Mouse (Mus musculus) heart, adult 11 months (tissue): ENCODE results near the gene Rgl1.

ENCODE experiments used
- DNase-seq: peaks from one replicate; pipeline ENCODE4 v3.0.0; 2022

Gene Rgl1

GRCm38 (mm10) chr1:152496831-152497230 lies 269.3 kb downstream of the Rgl1 start:
- peak; percentile 91 for DNase-seq

GRCm38 (mm10) chr1:152492258-152492657 lies 273.9 kb downstream of the Rgl1 start:
- DNase-seq = peak; percentile 42

DNA sequence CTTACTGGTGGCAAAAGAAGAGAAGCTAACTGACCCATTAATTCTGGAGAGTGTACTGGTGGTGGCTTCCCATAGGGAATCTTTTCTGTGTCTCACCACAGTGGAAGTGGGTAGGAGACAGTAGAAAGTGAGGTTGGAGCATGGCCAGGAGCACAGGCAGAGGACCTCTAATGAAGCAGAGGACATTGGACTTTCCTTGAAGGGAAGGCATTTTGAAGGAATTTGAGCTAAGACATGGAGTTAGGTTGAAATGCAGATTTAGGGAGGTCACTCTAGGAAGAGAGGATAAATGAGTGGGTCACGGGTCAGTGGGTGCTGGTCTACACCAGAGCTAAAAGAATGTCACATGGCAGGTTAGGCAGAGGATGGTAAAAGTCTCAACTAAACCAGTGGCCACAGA lies 275.3 kb downstream of the Rgl1 start:
- peak; percentile 74 for DNase-seq

GRCm38 (mm10) chr1:152476126-152476525 lies 290.0 kb downstream of the Rgl1 start:
- peak; percentile 91 for DNase-seq

DNA sequence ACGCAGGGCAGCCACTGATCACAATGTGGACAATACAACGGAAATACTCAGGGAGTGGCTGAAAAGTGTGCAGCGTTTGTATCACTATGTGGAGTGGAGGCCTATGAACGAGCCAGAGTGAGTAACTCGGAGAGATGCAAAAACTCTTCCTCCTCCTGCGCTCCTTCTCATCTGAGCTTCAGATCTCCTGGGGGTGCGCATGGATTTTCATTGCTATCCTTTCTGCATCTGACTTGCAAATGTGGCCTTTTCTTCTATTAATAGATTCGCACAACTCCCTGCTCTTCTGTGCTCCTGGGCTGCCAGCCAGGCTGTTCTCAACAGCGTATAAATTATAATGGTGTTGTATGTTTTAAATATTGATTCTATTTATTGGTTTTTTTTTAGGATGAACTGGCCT lies 297.7 kb downstream of the Rgl1 start:
- peak; percentile 83 for DNase-seq
